Mouse (Mus musculus) bone marrow macrophage, adult 2 months (primary cell): ENCODE measurements at regions not wholly inside any gene's neighbourhood (a gene's known extent, or its start where the extent isn't known, plus 50 kb on each side); places are given as distances from the start of the nearest gene placed in this dataset.

Experiments used
- CTCF ChIP-seq: IDR thresholded peaks from 2 replicates; pipeline ENCODE4 v1.5.1; 2012; ENCODE audit warnings: low read depth, mild to moderate bottlenecking, low read length, moderate library complexity
- POLR2A ChIP-seq: IDR thresholded peaks from 2 replicates; pipeline ENCODE4 v1.6.1; 2012; ENCODE audit warnings: mild to moderate bottlenecking, low read depth, low read length, borderline replicate concordance

DNA sequence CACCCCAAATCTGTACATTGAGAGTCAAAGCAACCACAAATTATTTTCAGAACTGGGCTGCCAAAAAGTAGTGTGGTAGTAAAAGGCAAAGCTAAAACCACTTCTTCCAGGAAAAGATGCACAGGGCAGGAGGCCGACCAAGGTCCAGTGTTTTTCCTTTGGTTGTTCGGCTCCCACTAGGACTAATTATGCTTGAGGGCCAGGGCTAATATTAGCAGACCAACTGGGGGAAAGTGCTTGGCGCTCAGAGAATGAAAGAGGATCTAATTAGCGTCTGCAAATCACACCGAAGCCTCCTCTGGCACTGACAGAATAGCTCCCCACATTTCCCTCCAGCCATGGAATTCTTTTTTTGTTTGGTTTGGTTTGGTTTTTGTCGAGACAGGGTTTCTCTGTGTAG is 75.1 kb upstream of the Gadd45a start:
- TF ChIP-seq POLR2A (no peak), CTCF (no peak)
